Mouse (Mus musculus): ENCODE results near the gene Unk.
A peak's percentile ranks its signal among the peaks of the same experiment; 100 is the strongest.
"Not testable (repeated sequence)": the region's sequence is repeated elsewhere in the genome, so short reads cannot be mapped to it uniquely, and the experiment has no call there.

Unk gene

DNA sequence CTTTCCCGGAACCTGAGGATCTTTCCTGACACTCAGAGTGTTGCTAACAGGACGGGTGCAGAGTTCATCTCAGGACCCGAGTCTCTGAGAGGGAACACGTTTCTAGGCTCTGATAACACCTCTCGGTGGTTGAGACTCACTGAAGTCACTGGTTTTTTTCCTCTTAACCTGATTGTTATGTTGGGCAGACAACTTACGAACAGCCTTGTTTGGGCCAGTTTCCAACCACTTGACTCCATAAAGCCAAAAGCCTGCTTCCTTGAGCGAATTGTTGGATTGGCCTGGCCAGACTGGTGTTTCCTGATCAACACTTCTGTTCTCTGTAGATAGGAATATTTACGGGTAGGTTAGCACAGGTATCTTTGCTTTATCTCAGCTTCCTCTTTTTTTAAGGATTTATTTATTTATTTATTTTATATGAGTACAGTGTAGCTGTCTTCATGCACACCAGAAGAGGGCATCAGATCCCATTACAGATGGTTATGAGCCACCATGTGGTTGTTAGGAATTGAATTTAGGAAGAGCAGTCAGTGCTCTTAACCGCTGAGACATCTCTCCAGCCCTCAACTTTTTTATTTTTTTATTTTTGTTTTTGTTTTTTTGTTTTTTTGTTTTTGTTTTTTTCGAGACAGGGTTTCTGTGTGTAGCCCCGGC is 58.7 kb downstream of the Unk start:
- no peak for DNase-seq (ENCODE audit: low spot score in 2 of 2)

DNA sequence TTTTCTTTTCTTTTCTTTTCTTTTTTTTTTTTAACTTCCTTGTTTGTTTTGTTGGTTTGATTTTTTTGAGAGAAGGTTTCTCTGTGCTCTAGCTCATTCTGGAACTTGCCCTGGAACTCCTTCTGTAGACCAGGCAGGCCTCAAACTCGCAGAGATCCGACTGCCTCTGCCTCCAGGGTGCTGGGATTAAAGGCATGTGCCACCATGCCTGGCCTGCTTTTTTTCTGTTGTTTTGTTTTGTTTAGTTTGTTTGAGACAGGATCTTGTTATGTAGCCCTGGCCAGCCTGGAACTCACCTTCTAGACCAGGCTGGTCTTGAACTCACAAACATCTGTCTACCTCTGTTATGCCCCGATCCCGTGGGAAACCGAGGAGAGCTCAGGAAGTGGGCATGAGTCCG is 59.4 kb downstream of the Unk start:
- DNase-seq (ENCODE audit: low spot score in 2 of 2), result no peak

DNA sequence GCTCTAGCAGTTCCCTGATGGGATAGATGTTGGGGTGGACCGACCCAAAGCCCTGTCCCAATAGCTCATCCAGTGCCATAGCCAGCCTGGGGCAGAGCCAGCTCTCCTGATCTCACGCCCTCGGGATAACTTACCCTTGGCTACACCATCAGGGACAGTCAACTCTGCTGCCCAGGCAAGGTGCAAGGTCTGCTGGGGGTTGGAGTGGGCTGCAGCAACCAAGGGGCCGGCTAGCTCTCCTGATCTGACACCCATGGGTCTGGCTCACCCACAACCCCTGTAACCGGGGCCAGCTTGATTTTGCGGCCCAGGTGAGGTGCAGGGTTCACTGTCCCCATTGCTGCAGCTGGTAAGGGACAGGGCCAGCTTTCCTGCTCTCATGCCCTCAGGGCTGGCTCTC is 61.5 kb downstream of the Unk start:
- no peak for DNase-seq (ENCODE audit: low spot score in 2 of 2)

DNA sequence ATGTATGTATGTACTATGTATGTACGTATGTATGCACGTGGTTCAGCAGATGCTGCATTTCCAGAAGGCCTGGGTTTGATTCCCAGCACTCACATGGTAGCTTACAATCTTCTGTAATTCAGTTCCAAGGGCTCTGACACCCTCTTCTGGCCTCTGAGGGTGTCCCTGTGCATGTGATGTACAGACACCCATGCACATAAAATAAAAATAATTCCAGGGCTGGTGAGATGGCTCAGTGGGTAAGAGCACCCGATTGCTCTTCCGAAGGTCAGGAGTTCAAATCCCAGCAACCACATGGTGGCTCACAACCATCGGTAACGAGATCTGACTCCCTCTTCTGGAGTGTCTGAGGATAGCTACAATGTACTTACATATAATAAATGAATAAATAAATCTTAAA is 62.8 kb downstream of the Unk start:
- not testable (repeated sequence) for DNase-seq (ENCODE audit: low spot score in 2 of 2)

DNA sequence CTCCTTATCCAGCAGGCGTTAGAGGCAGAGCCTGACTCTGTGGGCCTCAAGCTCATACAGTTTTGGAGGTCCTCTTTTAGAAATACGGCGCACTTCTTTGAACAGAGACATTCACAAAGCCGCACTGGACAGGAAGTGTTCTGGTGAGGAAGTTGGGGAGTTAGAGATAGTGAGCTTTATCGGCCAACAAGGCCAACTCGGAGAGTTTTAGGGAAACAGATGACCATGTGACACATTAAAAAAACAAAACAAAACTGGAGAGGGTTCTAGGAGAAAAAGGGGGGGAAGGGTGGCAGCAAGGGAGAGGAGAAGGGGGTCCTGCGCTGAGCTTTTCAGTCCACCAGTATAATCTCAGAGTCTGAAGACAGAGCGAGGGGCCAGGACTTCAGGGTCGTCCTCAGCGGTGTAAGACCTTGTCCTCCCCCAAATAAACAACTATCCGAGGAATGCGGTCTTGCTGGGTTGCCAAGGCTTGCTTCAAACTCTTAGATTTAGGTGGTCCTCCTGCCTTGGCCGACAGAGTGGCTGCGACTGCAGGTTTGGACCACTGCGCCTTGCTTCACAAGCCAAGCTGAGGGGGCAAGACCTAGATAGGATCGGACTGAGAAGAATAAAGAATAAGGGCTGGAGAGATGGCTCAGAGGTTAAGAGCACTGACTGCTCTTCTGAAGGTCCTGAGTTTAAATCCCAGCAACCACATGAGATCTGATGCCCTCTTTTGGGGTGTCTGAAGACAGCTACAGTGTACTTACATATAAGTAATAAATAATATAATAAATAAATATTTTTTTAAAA is 63.8 kb downstream of the Unk start:
- DNase-seq (ENCODE audit: low spot score in 2 of 2), result no peak

DNA sequence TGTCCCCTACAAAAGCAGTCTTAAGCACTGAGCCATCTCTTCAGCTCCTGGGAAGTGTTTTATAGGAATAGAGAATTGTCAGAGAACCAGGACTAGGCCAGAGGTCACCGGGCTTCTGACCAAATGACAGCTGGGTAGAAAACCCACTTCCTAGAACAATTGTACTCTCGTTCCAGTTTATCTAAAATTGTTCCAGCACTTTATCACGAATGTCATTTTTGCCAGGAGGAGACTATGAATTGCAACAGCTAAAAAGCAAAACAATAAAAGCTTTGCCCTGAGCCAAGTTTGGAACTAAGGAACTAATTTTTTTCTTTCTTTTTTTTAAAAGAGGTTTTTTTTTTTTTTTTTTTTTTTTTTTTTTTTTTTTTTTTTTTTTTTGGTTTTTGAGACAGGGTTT is 65.5 kb downstream of the Unk start:
- no peak for DNase-seq (ENCODE audit: low spot score in 2 of 2)

DNA sequence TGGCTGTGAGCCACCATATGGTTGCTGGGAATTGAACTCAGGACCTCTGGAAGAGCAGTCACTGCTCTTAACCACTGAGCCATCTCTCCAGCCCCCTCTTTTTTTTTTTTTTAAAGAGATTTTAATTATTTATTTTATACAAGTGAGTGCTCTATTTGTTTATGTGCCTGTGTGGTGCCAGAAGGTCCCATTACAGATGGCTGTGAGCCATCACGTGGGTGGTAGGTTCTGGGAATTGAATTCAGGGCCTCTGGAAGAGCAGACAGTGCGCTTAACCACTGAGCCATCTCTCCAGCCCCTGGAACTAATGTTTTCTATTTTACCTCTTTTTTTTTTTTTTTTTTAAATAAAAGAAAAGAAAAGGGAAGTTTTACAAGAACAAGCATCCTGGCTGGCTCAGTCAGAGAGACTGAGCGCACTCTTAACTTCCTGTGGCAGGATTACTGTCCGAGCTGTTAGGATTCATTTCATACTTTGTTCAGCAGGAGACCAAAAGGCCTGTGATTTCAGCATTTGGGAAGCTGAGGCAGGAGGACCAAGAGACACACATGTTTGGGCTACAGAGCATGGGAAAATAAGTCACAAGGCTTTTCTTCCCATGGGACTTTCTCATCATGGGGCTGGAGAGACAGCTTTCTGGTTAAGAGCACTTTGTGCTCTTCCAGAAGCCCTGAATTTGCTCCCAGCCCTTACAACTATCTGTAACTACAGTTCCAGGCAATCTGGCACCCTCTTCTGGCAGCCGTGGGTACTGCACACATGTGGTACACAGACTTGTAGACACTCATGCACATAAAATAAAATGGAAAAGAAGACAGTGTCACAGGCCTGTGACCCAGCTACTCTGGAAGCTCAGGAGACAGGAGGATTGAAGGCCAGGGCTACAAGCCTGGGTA is 66.3 kb downstream of the Unk start:
- no peak for DNase-seq (ENCODE audit: low spot score in 2 of 2)

DNA sequence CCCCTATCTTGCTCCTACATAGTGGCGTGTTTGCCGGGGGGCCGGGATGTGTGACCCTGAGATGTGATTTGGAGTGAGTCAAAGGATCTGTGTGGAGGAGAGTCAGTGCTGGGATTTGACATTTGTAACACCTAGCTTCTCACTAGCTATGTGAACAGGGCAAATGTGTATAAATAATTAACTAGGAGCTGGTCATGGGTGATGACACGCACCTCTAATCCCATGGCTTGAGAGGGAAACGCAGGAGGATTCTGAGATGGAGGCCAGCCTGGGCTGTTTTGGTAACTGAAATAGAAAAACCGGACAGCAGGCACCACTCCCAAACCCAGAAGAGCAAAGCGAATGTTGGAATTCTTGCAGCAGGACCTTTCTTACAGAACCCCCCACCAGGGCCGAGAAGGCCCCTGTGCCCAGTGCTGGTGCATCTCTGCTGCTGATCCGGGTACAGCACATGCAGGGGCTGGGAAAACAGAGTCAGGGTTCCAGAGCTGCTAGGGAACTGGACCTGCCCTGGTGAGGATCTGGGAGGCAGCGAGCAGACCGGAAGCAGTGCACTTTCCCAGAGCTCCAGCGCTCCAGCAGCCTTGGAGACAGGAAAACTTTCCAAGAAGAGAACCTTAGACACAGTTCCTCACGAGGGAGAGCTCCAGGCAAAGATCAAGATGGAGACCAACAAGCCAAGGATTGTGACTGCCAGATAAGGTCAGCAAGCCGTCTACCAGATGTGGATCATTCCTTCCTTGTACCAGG is 68.8 kb downstream of the Unk start:
- no peak for DNase-seq (ENCODE audit: low spot score in 2 of 2)

DNA sequence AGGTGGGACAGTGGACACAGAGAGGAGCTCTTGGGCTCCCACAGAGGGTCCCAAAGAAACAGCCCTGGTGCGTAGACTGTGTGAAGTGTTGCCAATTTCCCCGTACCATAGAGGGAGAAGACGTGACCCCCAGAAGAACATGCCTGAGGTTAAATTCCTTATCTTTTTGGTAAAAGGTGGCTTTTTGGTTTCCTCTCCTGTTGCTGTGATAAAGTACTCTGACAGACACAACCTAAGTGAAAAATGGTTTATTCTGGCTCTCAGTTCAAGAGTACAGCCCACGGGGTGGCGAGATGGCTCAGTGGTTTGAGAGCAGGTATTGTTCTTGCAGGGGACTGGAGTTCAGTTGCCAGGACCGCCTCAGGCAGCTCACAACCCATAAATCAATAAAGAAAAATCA is 69.3 kb downstream of the Unk start:
- no peak for DNase-seq (ENCODE audit: low spot score in 2 of 2)

DNA sequence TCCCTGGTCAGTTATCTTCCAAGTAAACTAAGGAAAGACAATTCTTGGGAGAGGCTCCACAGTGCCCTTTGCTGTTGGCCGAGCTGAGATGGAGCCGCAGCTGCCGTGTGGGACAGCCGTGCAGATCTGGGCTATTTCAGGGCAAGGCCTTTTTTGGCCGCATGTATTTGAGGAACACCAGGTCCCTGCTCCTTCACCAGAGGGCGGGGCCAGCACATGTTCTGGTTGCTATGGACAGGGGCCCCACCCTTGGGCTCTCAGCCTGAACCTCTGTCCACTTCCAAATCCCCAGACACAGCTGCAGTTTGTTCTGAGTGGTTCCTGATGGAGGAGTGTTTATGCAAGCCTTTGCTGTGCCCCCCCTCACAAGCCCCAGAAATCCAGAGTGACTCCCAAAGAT is 70.3 kb downstream of the Unk start:
- no peak for DNase-seq (ENCODE audit: low spot score in 2 of 2)

DNA sequence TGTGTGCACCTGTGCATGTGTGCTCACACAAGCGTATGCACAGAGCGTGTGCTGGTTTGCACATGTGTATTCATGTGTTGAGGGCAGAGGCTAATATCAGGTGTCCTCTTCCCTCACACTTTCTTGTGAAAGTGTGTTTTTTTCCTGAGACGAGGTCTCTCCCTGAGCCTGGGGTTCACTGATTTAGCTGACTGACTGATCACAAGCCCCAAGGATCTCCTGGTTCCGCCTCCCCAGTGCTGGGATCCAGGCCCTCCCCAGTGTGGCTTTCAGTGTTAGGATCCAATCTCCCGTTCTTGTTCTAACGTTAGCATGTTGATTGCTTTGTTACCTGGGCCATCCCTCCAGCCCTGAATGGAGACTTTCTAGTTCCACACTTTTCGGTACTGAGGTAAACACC is 70.7 kb downstream of the Unk start:
- DNase-seq (ENCODE audit: low spot score in 2 of 2), result no peak

DNA sequence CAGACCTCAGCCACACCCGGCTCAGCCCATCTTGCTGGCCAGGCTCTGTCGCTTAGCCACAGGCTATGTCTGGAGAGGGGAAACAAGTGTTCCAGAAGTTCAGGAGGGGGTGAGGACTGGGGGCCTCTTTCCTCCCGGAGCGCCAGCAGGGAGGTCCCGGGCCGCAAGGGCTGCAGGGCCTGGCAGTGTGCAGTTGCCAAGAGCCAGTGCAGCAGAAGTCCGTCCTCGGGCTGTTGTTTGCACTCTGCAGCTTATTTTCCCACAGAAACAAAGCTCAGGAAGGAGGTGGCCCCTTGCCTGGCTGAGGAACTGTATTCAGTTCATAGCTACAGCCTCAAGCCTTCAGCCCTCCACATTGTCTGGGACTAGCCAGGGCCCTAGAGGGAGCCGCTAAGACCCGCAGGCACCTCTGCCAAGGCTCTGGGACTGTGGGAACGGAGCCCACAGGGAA is 71.8 kb downstream of the Unk start:
- peak; percentile 61 to 70 for DNase-seq (ENCODE audit: low spot score in 2 of 2)

DNA sequence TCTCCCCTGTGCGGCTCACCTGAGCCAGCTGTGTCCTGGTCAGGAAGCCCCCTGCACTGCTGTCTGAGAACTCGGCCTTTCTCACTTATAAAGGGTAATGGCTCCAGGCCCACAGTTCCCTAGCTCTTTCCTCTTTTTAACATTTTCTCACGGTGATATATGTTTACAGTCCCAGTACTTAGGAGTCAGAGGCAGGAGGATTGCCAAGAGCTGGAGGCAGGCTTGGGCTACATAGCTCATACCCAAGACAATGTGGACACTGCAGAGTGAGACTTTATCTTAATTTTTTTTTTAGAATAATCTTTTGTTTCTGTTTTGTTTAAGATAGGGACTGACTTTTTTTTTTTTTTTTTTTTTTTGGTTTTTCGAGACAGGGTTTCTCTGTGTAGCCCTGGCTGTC is 72.3 kb downstream of the Unk start:
- no peak for DNase-seq (ENCODE audit: low spot score in 2 of 2)

DNA sequence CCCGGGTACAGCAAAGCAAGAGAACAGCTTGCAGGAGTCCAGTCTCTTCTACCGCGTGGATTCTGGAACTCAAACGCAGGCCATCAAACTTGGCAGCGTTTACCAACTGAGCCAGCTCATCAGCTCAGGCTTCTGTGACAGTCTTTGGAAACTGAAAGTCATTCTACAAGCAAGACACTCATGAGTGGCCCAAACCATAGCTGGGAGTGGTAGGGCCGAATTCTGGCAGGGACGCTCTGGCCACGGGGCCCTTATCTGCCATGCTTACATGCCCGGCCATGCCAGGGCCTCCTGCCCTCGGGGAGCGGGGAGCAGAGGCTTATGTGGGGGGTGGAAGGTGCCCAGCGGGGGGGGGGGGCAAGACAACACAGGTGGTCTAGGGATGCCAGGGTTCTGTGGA is 73.5 kb downstream of the Unk start:
- DNase-seq (ENCODE audit: low spot score in 2 of 2), result no peak

DNA sequence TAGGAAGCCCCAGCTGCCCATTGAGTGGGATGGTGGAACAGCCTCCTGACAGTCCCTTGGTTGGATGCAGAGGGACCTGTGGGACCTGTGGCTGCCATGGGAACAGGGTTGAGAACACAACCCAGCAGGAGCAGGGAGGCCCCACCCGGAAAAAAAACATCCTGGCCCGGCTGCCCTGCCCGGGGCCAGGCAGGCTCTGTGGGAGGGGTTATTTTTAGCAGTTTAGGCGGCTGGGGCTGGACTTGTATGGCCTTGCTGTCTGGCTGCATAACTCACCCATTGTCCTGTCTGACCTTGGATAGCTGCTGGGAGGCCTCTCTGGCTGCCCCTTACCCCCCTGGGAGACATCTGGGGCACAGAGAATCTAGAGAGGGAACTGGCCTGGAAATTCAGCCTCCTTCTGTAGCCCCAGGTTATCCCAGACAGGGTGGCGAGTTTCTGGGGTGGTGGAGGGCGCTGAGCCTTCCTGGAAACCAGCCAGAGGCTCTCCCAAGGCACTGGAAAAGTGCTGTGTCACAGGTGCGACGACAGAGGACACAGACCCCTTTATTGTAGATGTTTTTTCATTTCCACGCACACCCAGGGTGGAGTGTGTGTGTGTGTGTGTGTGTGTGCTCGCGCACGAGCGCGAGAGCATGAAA is 74.0 kb downstream of the Unk start:
- no peak for DNase-seq (ENCODE audit: low spot score in 2 of 2)

DNA sequence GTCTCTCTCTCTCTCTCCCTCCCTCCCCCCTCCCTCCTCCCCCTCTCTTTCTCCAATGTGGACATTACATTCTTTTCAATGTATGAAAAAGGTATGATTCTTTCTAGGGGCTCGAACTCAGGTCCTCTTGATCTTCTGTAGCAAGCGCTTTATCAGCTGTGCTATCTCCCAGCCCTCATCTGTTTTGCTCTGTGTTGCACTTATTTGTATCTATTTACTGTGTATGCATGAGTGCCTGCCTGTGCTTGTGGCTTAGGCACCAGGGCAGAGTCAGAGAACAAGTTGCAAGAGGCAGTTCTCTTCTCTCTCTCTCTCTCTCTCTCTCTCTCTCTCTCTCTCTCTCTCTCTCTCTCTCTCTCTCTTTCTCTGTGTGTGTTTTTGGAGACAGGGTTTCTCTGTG is 74.9 kb downstream of the Unk start:
- DNase-seq (ENCODE audit: low spot score in 2 of 2), result no peak

DNA sequence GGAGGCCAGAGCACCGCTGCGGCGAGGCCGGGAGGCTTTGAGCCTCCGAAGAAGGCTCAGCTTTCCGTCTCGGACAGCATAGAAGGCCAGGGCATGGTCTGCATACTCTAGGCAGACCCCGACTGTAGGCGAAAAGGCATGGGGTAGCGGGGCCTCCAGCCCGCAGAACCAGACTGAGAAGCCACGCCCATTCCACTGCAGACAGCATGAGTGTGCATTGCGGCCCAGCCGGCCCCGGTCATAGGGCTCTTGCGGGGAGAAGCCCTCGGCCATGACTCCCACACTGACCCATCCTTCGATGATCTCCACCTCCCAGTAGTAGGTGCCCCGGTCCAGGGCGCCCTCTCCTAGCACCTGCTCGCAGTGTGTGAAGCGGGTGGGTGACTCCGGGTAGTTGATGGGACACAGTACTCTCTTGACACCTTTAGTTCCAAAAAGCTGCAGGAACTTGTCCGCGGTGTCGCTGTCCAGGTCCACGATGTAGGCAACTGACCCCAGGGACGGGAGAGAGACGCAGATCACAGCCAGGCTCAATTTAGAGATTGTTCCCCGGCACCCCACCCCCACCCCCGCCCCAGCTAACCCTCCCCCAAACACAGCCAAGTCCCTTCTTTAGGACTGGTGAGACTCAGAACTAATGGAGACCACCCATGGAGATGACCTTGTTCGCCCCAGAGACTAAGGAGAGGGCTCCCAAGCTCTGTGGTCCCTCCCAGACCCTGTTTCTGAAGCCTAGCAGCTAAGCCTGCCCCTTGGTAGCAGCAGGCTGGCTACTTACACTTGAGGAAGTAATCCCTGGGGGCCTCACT is 76.2 kb downstream of the Unk start:
- no peak for DNase-seq (ENCODE audit: low spot score in 2 of 2)

DNA sequence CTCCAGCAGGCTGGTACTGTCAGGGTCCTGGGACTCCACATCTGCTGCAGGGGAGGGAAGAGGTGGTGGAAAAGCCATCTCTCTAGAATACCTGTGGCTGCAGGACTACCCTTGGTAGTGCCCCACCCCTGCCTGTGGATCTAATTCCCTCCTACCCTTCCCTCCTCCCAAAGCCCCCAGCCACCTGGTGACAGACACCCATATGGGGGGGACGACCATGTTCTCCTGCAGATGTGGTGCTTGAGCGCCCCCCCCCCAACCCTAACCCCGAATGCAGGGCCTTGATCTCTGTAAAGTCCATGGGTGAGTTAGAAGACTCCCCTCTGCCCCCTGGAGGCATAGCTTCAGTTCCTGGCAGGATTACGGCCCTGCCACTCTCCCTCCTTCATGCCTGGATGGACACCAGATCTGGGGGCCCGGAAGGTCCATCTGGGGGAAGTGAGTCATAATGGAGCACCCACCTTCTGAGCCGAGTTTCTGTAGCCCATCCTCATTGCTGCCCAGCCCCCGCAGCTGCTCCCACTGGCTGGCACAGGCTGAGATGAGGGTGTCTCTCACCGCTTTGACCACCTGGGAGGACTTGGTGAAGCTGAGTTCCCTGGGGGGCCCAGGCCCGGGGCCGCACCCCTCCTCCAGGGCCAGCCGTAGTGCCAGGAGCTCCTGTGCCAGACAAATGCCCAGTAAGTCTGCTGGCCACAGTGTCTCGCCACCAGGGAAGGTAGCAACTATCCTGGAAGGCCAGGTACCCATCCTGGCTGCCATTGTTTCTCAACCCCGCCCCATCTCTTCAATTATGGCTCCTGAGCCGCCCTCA is 77.0 kb downstream of the Unk start:
- no peak for DNase-seq (ENCODE audit: low spot score in 2 of 2)

DNA sequence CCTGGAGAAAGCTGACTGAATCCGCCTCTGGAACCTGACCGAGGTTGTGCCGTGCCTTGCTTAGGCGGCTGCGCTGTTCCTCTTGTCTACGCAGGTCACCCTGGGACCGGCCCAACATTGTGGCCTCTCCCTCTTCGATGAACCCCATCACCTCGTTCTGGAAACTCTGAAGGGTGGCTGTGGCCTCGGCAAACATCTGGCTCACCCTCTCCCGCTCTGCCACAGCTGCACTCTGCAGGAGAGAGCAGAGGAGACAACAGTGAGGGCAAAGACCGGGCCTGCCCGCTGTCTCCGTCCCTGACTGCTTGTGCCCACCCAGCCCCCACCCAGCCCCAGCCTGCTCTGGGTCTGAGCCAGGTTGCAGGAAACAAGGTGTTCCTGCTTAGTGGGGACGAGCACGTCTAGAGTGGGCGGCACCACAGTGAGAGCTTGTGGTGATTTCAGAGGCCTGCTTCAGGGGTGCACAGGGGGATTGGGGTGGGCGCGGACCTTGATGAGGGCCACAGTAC is 77.7 kb downstream of the Unk start:
- DNase-seq (ENCODE audit: low spot score in 2 of 2), result no peak

All from right cerebral cortex, postnatal 10 days (tissue).